Mouse (Mus musculus) left cerebral cortex, adult 9 months (tissue): ENCODE results near the gene Mllt1.
"Not testable (repeated sequence)": the region's sequence is repeated elsewhere in the genome, so short reads cannot be mapped to it uniquely, and the experiment has no call there.

Source experiments
- DNase-seq, 2 experiments: peaks; one replicate each; pipeline ENCODE4 v3.0.0; 2022; ENCODE audit warnings: low spot score in 2 of 2

The Mllt1 gene

DNA sequence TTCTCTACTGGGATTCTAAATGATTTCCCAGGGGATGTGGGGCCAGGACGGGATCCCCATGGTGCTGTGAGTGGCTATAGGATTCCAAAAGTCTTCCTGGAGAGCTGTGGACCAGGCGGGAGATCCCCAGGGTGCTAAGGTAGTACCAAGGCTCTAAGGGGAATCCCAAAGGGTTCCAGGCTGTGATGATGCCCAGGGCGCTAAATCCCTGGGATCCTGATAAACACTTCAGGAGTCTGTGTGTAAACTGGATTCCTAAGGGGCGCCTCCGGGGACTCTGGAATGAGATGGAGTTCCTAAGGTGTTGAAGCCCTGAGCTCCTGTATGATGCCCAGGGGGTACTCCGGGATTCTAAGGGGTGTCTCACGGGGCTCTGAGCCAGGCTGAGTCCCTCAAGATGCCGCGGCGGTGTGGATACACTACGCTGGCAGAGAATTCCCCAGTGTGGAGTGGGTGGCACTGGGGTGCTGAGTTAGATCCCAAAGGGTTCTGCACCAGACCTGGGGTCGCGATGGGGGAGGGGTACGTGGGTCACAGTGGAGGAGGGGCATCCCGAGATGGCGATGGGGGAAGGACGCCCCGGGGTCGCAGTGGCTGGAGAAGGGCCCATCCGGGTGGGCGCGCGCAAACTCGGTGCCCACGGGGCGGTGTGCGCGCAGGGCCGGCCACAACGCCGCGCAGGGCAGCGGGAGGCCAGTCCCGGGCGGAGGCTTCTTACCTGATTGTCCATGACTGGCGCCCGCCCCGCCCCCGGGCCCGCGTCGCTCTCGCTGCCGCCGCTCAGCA is 477 bp downstream of the Mllt1 start:
- peak in 1 of 2 experiments; percentile 23 for DNase-seq

DNA sequence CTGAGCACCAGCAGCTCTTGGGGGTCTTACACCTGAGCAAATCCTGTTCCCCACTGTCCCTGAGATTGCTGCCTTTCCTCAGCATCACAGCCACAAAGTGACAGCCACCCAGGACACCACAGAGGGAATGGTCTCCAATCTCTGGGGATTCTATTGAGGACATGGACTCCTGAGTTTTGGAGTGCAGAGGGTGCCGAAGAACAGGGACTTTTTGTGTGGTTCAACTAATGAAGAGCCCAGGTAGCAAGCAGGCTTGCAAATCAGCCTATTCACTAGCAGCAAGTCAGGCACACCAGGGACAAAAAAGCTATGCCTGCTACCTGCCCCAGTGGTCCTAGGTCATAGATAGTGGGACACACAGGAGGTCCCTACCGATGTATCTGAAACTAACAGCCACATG is 1.8 kb downstream of the Mllt1 start:
- DNase-seq, result no peak

DNA sequence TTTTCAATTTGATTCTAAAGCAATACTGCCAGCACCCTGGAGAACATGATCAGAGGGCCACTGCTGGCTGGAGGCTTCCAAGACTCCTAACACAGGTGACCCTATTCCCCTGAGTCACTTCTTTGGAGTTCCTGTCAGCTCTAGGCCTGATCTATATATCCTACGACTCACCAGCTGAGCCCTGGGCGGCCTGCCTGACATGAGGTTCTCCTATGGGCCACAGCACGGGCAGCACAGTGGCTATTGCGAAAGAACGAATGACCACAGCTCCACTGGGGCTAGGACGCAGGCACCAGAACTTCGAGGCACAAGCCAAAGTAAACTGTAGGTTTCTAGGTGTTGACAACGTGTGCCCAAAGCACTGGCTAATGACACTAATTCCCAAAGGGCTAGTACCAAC is 5.2 kb downstream of the Mllt1 start:
- DNase-seq, result no peak

GRCm38 (mm10) chr17:56929530-56929929 is 5.7 kb downstream of the Mllt1 start:
- no peak for DNase-seq

DNA sequence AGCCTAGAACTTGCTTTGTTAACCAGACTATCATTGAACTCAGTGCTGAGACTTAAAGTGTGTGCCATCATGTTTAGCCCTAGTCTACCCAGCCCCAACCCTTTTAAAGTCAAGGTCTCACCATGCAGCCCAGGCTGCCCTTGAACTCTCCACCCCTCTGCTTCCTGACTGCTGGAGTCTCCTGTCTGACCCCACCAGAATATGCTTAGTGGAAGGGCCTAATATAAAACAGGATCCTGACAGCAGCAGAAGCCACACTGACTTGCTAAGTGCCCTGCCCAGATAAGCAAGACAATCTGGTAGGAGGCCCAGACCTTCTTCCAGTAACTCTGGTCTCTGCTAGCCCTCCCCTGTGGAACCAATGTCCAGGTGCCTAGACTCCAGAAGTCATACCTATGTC is 6.1 kb downstream of the Mllt1 start:
- DNase-seq, result no peak

GRCm38 (mm10) chr17:56925998-56926397 is 9.2 kb downstream of the Mllt1 start:
- no peak for DNase-seq

DNA sequence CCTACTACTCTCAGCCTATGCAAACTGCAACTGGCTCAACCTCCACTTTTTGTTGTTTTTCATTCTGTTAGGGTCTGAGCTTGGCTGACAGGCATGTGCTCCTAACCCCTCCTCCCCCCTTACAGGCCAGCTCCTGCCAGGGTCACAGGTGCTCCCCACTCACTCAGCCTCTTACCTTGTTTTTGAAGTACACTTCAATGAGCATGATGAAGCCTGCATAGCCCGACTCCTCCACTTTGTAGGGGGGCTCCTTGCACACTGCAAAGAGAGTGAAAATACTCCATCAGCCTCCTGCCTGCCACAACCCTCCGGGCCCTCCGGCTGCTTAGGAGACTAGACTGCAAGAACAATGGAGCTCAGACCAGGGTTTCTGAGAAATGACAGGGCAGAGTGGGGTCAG is 15.5 kb downstream of the Mllt1 start:
- no peak for DNase-seq

- no peak for DNase-seq
Observed at GRCm38 (mm10) chr17:56917166-56917565, 18.0 kb downstream of the Mllt1 start.

DNA sequence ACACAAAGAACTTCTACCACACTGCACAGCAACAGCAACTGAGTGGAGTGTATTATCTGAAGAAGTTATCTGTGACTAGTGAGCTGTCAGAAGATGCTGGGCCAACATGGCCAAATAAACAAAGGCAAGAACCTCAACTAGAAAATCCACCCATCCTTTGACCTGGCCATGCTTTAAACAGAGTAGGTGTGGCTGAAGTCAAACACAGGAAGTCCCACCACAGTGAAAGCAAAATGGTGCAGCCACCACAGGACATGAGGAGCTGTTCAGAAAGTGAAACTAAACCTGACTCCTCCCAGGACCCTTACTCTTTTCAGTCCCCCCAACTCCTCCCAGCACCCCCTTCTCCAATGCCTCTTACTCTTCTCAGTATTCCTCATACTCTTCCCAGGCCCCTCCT is 21.8 kb downstream of the Mllt1 start:
- no peak for DNase-seq

- no peak for DNase-seq
Observed at GRCm38 (mm10) chr17:56913023-56913422, 22.2 kb downstream of the Mllt1 start.

GRCm38 (mm10) chr17:56909764-56910163 is 25.5 kb downstream of the Mllt1 start:
- DNase-seq, result not testable (repeated sequence)

DNA sequence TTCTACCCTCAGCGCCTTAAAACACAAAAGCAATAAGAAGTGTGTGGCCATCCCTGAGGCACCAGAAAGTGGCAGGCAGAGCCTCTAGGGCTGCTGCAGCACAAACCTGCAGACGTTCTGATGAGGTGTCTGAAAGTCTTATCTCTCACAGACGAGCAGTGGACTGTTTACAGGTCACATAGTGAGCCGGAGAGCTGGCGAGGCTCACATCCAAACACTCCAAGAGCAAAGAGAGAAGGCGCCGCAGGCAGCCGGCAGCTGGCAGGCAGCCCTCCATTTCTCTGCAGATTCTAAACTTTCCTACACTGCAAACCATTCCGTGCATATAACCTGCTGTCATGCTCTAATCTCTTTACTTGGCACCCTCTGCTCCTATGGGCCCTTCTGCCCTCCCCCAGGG is 27.3 kb downstream of the Mllt1 start:
- DNase-seq, result no peak

DNA sequence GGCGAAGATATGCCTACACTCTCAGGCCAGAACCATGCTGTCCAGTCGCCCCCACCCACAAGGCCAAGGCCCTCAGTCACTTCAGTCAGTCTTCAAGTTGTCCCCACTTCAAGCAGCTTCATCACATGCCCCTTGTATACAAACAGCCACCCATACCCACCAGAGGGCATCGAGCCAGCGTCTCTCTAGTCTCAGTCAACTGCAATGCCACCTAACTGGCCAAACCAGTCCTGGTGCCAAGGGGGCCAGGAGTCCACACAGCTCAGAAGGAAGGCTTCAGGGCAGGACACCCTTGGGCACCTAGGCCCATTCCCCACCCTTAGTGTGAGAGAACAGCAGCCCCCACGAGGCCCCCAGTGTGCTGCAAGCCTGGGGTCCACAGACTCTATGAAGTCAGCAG is 28.1 kb downstream of the Mllt1 start:
- no peak for DNase-seq

DNA sequence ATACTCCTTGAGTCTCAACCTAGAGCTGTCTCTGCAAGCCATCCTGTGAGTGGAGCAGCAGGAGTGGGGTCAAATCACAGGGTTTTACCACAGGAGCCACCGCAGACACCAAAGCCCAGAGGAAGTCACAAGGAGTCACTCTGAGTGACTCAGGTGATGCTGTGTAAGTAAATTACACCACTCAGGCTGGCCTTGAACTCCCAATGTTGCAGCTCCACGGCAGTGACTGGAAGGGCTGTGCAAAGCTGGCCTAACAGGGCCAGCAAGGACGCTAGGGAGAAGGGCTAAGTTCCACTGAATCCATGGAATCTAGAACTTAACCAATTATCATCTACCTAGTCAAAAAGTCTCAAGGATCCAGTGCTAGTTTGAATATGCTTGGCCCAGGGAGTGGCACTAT is 29.0 kb downstream of the Mllt1 start:
- DNase-seq, result no peak

- no peak for DNase-seq
Observed at GRCm38 (mm10) chr17:56902698-56903097, 32.5 kb downstream of the Mllt1 start.

DNA sequence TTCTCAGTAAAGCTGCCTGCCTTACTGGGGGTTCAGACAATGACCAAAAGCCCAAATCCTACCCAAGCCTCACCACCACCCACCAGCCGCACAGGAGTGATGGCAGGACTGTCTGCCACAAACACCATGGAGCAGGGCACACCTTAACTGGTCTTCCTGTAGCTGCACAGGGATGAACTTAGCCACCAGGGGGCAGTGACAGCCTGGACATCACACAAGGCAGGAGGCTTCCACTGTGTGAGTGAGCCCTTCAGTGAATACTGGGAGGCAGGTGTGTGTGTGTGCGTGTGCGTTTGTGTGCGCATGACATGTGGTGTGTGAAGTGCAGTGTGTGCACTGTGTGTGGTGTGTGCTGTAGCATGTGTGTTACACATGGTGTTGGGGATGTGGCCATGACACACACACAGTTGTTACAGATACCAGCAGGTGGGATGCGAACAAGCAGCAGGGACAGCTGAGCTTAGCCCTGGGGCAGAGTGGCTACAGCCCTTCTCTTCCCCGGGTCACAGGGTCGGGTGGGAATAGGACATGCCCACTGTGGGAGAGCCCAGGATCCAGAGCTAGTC is 37.5 kb downstream of the Mllt1 start:
- DNase-seq, result peak; percentile 38 to 88

DNA sequence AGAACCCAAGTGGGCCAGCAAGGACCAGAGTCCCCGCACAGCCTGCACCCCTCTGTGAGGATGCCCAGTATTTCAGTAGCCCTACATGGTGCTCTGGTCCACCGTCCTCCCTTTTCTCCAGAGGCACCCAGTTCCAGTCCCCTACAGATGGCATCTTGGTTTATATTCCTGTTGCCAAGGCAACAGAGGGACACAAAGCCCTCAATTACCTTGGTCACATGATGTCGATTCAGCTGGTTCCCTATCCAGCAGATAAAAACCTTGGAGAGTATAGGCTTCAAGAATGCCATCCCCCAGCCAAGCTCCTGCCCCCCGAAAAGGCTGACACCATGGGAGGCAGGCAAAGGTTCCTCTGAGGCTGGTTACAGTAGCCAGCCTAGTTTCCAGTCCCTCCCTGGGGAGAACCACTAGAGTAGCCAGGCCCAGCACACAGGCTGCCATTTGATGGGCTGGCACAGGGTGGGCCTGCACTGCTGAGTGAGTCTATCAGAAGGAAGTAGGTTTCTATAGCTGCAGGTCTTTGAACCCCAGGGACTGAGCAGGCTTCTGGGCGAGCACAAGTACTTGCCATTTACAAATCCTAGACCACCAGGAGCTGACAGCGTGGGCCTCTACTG is 38.6 kb downstream of the Mllt1 start:
- peak; percentile 19 to 45 for DNase-seq

DNA sequence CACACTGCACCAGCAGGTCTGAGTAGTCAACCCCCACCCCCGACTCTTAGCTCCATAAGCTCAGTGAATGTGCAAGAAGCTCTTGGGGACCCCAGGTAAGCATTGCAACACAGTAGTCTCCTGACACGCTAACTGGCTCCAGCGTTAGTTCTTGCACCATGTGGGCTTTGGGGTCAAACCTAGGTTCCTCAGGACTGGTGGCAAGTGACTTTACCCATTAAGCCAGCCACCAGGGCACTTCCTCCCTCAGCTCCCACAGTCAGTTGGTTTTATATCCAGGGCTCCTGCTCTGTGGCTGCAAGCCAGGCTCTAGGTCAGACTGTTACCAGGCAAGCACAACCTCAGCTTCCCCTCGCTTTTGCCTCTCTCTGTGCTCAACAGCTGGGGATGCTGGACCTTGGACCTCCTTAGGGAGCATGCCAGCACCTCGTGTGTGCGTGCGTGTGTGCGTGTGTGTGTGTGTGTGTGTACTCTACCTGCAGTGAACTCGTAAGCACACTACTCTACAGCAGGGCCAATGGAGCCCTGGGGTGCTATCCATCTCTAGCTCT is 39.8 kb downstream of the Mllt1 start:
- no peak for DNase-seq

- no peak for DNase-seq
Observed at GRCm38 (mm10) chr17:56890018-56890417, 45.2 kb downstream of the Mllt1 start.

- no peak for DNase-seq
Observed at GRCm38 (mm10) chr17:56888050-56888449, 47.2 kb downstream of the Mllt1 start.

DNA sequence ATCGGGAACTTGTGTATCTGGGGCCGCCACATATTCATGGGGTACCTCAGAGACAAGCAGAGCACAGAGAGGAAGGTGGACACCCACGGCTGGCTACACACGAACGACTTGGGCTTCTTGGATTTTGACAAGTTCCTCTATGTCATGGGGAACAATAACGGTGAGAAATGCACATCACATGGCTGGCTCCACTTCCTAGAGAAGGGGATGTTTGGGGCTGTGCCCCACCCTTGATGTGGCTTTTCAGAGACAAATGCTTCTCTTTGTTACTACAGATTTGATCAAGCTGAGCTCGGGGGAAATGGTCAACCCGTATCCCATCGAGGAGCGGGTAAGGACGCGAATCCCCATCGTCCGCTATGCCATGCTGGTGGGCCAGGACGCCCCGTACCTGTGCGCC is 50.4 kb downstream of the Mllt1 start:
- DNase-seq, result no peak

DNA sequence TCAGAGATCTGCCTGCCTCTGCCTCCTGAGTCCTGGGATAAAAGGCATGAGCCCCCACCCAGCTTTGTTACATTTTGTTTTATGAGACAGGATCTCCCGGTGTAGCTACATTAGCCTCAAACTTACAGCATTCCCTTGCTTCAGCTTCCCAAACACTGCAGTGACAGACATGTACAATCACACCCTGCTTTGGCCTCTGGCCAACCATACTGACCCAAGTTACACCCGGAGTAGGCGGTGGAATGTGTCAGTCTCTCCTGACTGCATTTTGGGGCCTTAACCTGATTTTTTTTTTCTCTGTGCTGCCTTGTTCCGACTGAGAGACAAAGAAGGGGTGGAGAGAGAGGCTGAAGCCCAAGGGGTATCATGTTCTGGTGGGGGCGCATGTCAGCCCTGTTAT is 50.9 kb downstream of the Mllt1 start:
- no peak for DNase-seq

GRCm38 (mm10) chr17:56883612-56884011 is 51.6 kb downstream of the Mllt1 start:
- no peak for DNase-seq
